10 mouse cellular contexts compared by ENCODE assay signal in the genomic region with DNA sequence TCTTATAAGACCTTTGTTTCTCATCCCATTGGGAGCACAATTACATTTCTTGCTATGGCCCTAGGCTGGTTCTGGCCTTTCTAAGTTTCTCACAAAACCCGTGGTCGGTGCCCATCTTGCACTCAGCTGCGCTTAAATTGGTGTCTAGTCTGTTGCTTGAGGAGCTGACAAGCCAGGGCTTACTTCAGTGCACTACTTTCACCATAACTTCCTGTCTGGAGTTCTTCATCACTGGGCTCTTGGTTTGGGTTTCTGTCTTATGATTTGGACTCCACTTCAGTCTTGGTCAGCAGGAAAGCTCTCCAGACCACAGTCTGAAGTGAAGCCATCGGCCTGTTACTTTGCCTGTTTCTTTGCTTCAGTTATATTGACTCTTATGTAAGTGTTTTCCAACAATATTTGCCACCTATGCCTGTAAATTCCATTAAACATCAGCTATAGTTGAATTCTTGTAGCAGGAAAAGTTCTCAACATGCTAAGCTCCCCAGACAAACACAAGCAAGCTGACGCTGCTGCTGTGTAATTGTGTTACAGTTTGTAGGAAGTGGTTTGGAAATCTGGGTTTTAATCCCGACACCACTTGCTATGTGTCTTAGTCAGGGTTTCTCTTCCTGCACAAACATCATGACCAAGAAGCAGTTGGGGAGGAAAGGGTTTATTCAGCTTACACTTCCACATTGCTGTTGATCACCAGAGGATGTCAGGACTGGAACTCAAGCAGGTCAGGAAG.
"Had no signal": no experiment of that assay in that cellular context is flagged by ENCODE, and none has a peak within 500 bp of the region (broad histone marks: within the 10 kb centered on the region; RNA-seq: fewer than 3 reads in every experiment).

No protein-coding gene starts in this region.

- H3K27me3 ChIP-seq: limb, embryonic 12.5 days; liver, embryonic 15.5 days; midbrain, embryonic 12.5 days had no signal

- H3K4me3 ChIP-seq: limb, embryonic 12.5 days; liver, embryonic 15.5 days; midbrain, embryonic 12.5 days had no signal

- ATAC-seq: lung, postnatal 0 days had no signal

- DNase-seq: kidney, adult 8-10 months; kidney, postnatal 25 days; lung, adult 2 months; lung, postnatal 36 days; right cerebral cortex, postnatal 14 days; thymus, postnatal 4 days had no signal

- H3K27ac ChIP-seq: limb, embryonic 12.5 days; liver, embryonic 15.5 days; midbrain, embryonic 12.5 days had no signal

- H3K9ac ChIP-seq: limb, embryonic 12.5 days; liver, embryonic 15.5 days; midbrain, embryonic 12.5 days had no signal

- H3K9me3 ChIP-seq: limb, embryonic 12.5 days; liver, embryonic 15.5 days; midbrain, embryonic 12.5 days had no signal

- H3K36me3 ChIP-seq: limb, embryonic 12.5 days; liver, embryonic 15.5 days; midbrain, embryonic 12.5 days had no signal

- H3K4me2 ChIP-seq: limb, embryonic 12.5 days; liver, embryonic 15.5 days; midbrain, embryonic 12.5 days had no signal
